Mouse (Mus musculus): ENCODE measurements at regions not wholly inside any gene's neighbourhood (a gene's known extent, or its start where the extent isn't known, plus 50 kb on each side); places are given as distances from the start of the nearest gene placed in this dataset.

DNA sequence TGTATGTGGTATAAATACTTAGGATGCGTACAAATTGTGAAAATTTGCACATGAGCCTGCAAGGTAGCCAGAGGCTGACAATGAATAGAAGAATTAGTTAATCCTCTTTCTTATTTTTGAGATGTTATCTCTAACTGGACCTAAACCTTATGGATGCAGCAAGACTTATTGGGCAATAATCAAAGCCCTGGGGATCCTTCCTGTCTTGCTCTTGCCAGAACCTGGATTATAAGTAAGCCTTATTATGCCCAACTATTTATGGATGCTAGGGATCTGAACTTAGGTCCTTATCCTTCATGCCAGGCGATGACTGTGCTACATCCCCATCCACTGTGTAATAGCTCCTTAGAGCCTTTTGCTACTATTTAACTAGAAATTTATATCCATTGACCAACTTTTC is 859.3 kb downstream of the Triml1 start:
- TF ChIP-seq POLR2A (IDR thresholded peaks at IDR 0.05; ENCODE audit: extremely low read depth, insufficient read depth, low read length), result no peak
- TF ChIP-seq CTCF (IDR thresholded peaks at IDR 0.05; ENCODE audit: extremely low read depth, insufficient read depth, low read length), result no peak
